Mouse (Mus musculus) mouse embryonic stem cell (cell line): ENCODE results near the gene Kif14.

Experiments used
- in situ Hi-C, 2 experiments: fragments of 300-500 bp; cut with MboI; formaldehyde crosslinking; loops; 1 replicate in 1 of 2; 3 replicates in 1 of 2; pipeline ENCODE4 v1.14.3; 2019 to 2020; ENCODE audit warnings: low sequenced_read_pairs in 2 of 2, low pct_unique_long_range_greater_than_20kb in 1 of 2, mixed read lengths in 1 of 2; ENCODE audit not compliant: unreplicated experiment in 1 of 2

Kif14 gene

GRCm38 (mm10) chr1:136569626-136570297, 103.6 kb downstream of the Kif14 start:
- in situ Hi-C loops: loop anchor here in 1 of 2 experiments (10.0 kb wide), 1 partner anchor 165 kb away; no protein-coding TSS in a partner anchor

- in situ Hi-C loops: no loop called here
These were observed 104.1 kb downstream of the Kif14 start for GRCm38 (mm10) chr1:136570298-136570653.

- in situ Hi-C loops: no loop called here
These were observed 104.8 kb downstream of the Kif14 start for GRCm38 (mm10) chr1:136570976-136571375.

GRCm38 (mm10) chr1:136571530-136571929, 105.4 kb downstream of the Kif14 start:
- in situ Hi-C loops: no loop called here

- in situ Hi-C loops: no loop called here
These were observed 111.9 kb downstream of the Kif14 start for GRCm38 (mm10) chr1:136577890-136578663.

- in situ Hi-C loops: no loop called here
These were observed 113.2 kb downstream of the Kif14 start for GRCm38 (mm10) chr1:136579360-136579759.

- in situ Hi-C loops: no loop called here
These were observed 114.1 kb downstream of the Kif14 start for GRCm38 (mm10) chr1:136580266-136580665.
